Mouse (Mus musculus) forebrain, embryonic 16.5 days (tissue): ENCODE data around the gene Ext2. TPM values are rescaled to one million over a fixed set of nuclear protein-coding genes. Genes with fewer than 3 reads are reported as not detected.

Experiments used
- ATAC-seq: fragments of 200-750 bp; cut with Nextera tagmentation; 2 replicates; pipeline ENCODE4 v1.8.0; 2017; ENCODE audit warnings: mild to moderate bottlenecking, moderate library complexity
- H3K27ac ChIP-seq: fragments of 300-500 bp; sonication (generic); 2 replicates; pipeline ENCODE4 v1.5.1; 2014; ENCODE audit warnings: low read length, control low read depth
- H3K27me3 ChIP-seq: fragments of 300-500 bp; sonication (generic); replicated peaks from 2 replicates; pipeline ENCODE4 v1.6.1; 2014; ENCODE audit warnings: low read length; ENCODE audit not compliant: control insufficient read depth, insufficient read depth
- H3K36me3 ChIP-seq: fragments of 300-500 bp; sonication (generic); 2 replicates; pipeline ENCODE4 v1.6.1; 2014; ENCODE audit not compliant: control insufficient read depth, insufficient read depth
- H3K4me1 ChIP-seq: fragments of 300-500 bp; sonication (generic); replicated peaks from 2 replicates; pipeline ENCODE4 v1.6.1; 2014; ENCODE audit warnings: low read length; ENCODE audit not compliant: control insufficient read depth, insufficient read depth
- H3K4me2 ChIP-seq: fragments of 300-500 bp; sonication (generic); 2 replicates; pipeline ENCODE4 v1.6.1; 2014; ENCODE audit warnings: mild to moderate bottlenecking, low read length, control low read depth
- H3K4me3 ChIP-seq: fragments of 300-500 bp; sonication (generic); replicated peaks from 2 replicates; pipeline ENCODE4 v1.5.1; 2014; ENCODE audit warnings: mild to moderate bottlenecking, low read length, control low read depth
- H3K9ac ChIP-seq: fragments of 300-500 bp; sonication (generic); replicated peaks from 2 replicates; pipeline ENCODE4 v1.6.1; 2014; ENCODE audit warnings: low read depth, low read length, control low read depth
- H3K9me3 ChIP-seq: fragments of 300-500 bp; sonication (generic); 2 replicates; pipeline ENCODE4 v1.6.1; 2016; ENCODE audit warnings: low read length; ENCODE audit not compliant: control insufficient read depth
- WGBS: fragments of 180-500 bp; shearing (Covaris S2); extraction: QIAGEN DNeasy Blood & Tissue Kit; methylation state at CpG from one replicate; pipeline ENCODE4 v1.1.7; 2014; 5-methylcytosine and 5-hydroxymethylcytosine counted together
- polyA plus RNA-seq: library from polyadenylated mRNA; unstranded; fragments of >200 nt; fragmentation: Nextera tagmentation; extraction: Ambion mirVana; gene quantifications from 2 replicates; pipeline ENCODE4 v1.2.1, GENCODE M21; 2015

The Ext2 gene
- polyA plus RNA-seq, 1 experiment from 2014 or later, result 69.7 TPM

- Histone ChIP-seq H3K27me3 (no peaks in the 10 kb centered on the region), H3K36me3 (no peaks in the 10 kb centered on the region), H3K4me2 (no peak overlapping the region), H3K4me3 (no peak overlapping the region), H3K4me1 (peaks cover 20% of the 10 kb centered on the region), H3K9ac (no peak overlapping the region), H3K27ac (no peak overlapping the region), H3K9me3 (no peaks in the 10 kb centered on the region)
- WGBS, result 67% methylated on average over 9 of the region's 9 CpGs
- no peak for ATAC-seq
Measured at GRCm38 (mm10) chr2:93783926-93784539, 38.3 kb downstream of the Ext2 start.

GRCm38 (mm10) chr2:93782682-93783081, 39.7 kb downstream of the Ext2 start:
- H3K4me1 ChIP-seq, result peaks cover 22% of the 10 kb centered on the region
- WGBS, result 71% methylated on average over 5 of the region's 5 CpGs
- no peak overlapping the region for H3K9ac ChIP-seq
- no peak overlapping the region for H3K4me3 ChIP-seq
- no peaks in the 10 kb centered on the region for H3K36me3 ChIP-seq
- no peak overlapping the region for H3K4me2 ChIP-seq
- no peaks in the 10 kb centered on the region for H3K9me3 ChIP-seq
- H3K27me3 ChIP-seq, result no peaks in the 10 kb centered on the region
- H3K27ac ChIP-seq, result no peak overlapping the region
- ATAC-seq, result no peak

- Histone ChIP-seq H3K36me3 (no peaks in the 10 kb centered on the region), H3K27me3 (no peaks in the 10 kb centered on the region), H3K27ac (no peak overlapping the region), H3K4me3 (no peak overlapping the region), H3K4me2 (no peak overlapping the region), H3K9me3 (no peaks in the 10 kb centered on the region), H3K4me1 (peaks cover 22% of the 10 kb centered on the region), H3K9ac (no peak overlapping the region)
- WGBS, result 85% methylated on average over 4 of the region's 4 CpGs
- no peak for ATAC-seq
Measured at GRCm38 (mm10) chr2:93782156-93782555, 40.2 kb downstream of the Ext2 start.

- Histone ChIP-seq H3K27ac (no peak overlapping the region), H3K4me2 (no peak overlapping the region), H3K4me1 (peaks cover 16% of the 10 kb centered on the region), H3K4me3 (no peak overlapping the region), H3K9ac (no peak overlapping the region), H3K27me3 (no peaks in the 10 kb centered on the region), H3K9me3 (no peaks in the 10 kb centered on the region), H3K36me3 (no peaks in the 10 kb centered on the region)
- ATAC-seq, result no peak
- WGBS, result 81% methylated on average over 10 of the region's 10 CpGs
Measured at GRCm38 (mm10) chr2:93780528-93780927, 41.8 kb downstream of the Ext2 start.

GRCm38 (mm10) chr2:93779897-93780208, 42.5 kb downstream of the Ext2 start:
- no peak for ATAC-seq
- H3K36me3 ChIP-seq, result no peaks in the 10 kb centered on the region

GRCm38 (mm10) chr2:93779081-93779896, 43.1 kb downstream of the Ext2 start:
- no peak overlapping the region for H3K4me2 ChIP-seq
- H3K36me3 ChIP-seq, result no peaks in the 10 kb centered on the region
- no peak overlapping the region for H3K27ac ChIP-seq
- H3K9me3 ChIP-seq, result no peaks in the 10 kb centered on the region
- H3K9ac ChIP-seq, result no peak overlapping the region
- 60% methylated on average over 16 of the region's 16 CpGs for WGBS
- no peak overlapping the region for H3K4me3 ChIP-seq
- no peaks in the 10 kb centered on the region for H3K27me3 ChIP-seq
- H3K4me1 ChIP-seq, result peaks cover 8% of the 10 kb centered on the region
- ATAC-seq, result no peak; the same call in 1 of the 2 replicates

More at GRCm38 (mm10) chr2:93779897-93780208, 42.5 kb downstream of the Ext2 start:
- Histone ChIP-seq H3K4me2 (no peak overlapping the region), H3K9ac (no peak overlapping the region), H3K9me3 (no peaks in the 10 kb centered on the region), H3K4me1 (peaks cover 13% of the 10 kb centered on the region), H3K27me3 (no peaks in the 10 kb centered on the region), H3K27ac (no peak overlapping the region), H3K4me3 (no peak overlapping the region)
- WGBS, result 77% methylated on average over 6 of the region's 6 CpGs

GRCm38 (mm10) chr2:93778616-93779015, 43.8 kb downstream of the Ext2 start:
- Histone ChIP-seq H3K9me3 (no peaks in the 10 kb centered on the region), H3K4me2 (no peak overlapping the region), H3K4me3 (no peak overlapping the region), H3K4me1 (peaks cover 8% of the 10 kb centered on the region), H3K27me3 (no peaks in the 10 kb centered on the region), H3K36me3 (no peaks in the 10 kb centered on the region), H3K9ac (no peak overlapping the region), H3K27ac (no peak overlapping the region)
- ATAC-seq, result no peak
- WGBS, result 83% methylated on average over 5 of the region's 5 CpGs

GRCm38 (mm10) chr2:93777056-93777430, 45.3 kb downstream of the Ext2 start:
- H3K36me3 ChIP-seq, result no peaks in the 10 kb centered on the region
- ATAC-seq, result no peak
- H3K4me2 ChIP-seq, result no peak overlapping the region
- no peak overlapping the region for H3K27ac ChIP-seq
- H3K4me1 ChIP-seq, result peaks cover 11% of the 10 kb centered on the region
- no peaks in the 10 kb centered on the region for H3K27me3 ChIP-seq
- H3K9ac ChIP-seq, result no peak overlapping the region
- H3K9me3 ChIP-seq, result no peaks in the 10 kb centered on the region
- H3K4me3 ChIP-seq, result no peak overlapping the region
- 86% methylated on average over 4 of the region's 4 CpGs for WGBS

GRCm38 (mm10) chr2:93776267-93777055, 45.9 kb downstream of the Ext2 start:
- H3K9me3 ChIP-seq, result no peaks in the 10 kb centered on the region
- no peaks in the 10 kb centered on the region for H3K27me3 ChIP-seq
- no peak overlapping the region for H3K4me3 ChIP-seq
- no peak overlapping the region for H3K9ac ChIP-seq
- H3K4me1 ChIP-seq, result peaks cover 12% of the 10 kb centered on the region
- H3K4me2 ChIP-seq, result no peak overlapping the region
- H3K36me3 ChIP-seq, result no peaks in the 10 kb centered on the region
- no peak overlapping the region for H3K27ac ChIP-seq
- 79% methylated on average over 7 of the region's 7 CpGs for WGBS
- ATAC-seq, result no peak
